Mouse (Mus musculus) liver, embryonic 11.5 days (tissue): ENCODE results near the gene Gstm4. TPM values are rescaled to one million over a fixed set of nuclear protein-coding genes. Genes with fewer than 3 reads are reported as not detected.
"Not testable (repeated sequence)": the region's sequence is repeated elsewhere in the genome, so short reads cannot be mapped to it uniquely, and the experiment has no call there.

Experiments
- ATAC-seq: fragments of 200-750 bp; cut with Nextera tagmentation; replicated peaks from 2 replicates; pipeline ENCODE4 v1.8.0; 2017; ENCODE audit warnings: moderate number of reproducible peaks, mild to moderate bottlenecking, moderate TSS enrichment, moderate library complexity; ENCODE audit not compliant: low FRiP score
- DNase-seq: peaks from one replicate; pipeline ENCODE4 v3.0.0-alpha.2; 2017; ENCODE audit warnings: low spot score
- H3K27ac ChIP-seq: fragments of 300-500 bp; sonication (generic); 2 replicates; pipeline ENCODE4 v1.5.1; 2014; ENCODE audit warnings: mild to moderate bottlenecking, low read depth, low read length, control low read depth
- H3K27me3 ChIP-seq: fragments of 300-500 bp; sonication (generic); replicated peaks from 2 replicates; pipeline ENCODE4 v1.6.1; 2014; ENCODE audit warnings: low read length, mixed read lengths; ENCODE audit not compliant: control insufficient read depth, insufficient read depth
- H3K36me3 ChIP-seq: fragments of 300-500 bp; sonication (generic); 2 replicates; pipeline ENCODE4 v1.6.1; 2014; ENCODE audit warnings: mild to moderate bottlenecking, low read length, moderate library complexity, mixed read lengths; ENCODE audit not compliant: control insufficient read depth, insufficient read depth
- H3K4me1 ChIP-seq: fragments of 300-500 bp; sonication (generic); replicated peaks from 2 replicates; pipeline ENCODE4 v1.6.1; 2014; ENCODE audit warnings: low read length, mixed read lengths; ENCODE audit not compliant: control insufficient read depth, insufficient read depth
- H3K4me2 ChIP-seq: fragments of 300-500 bp; sonication (generic); 2 replicates; pipeline ENCODE4 v1.6.1; 2014; ENCODE audit warnings: mild to moderate bottlenecking, control low read depth, moderate library complexity
- H3K4me3 ChIP-seq: fragments of 300-500 bp; sonication (generic); 2 replicates; pipeline ENCODE4 v1.5.1; 2014; ENCODE audit warnings: low read depth, low read length, control low read depth
- H3K9ac ChIP-seq: fragments of 300-500 bp; sonication (generic); 2 replicates; pipeline ENCODE4 v1.6.1; 2014; ENCODE audit warnings: low read depth, low read length, control low read depth
- H3K9me3 ChIP-seq: fragments of 300-500 bp; sonication (generic); 2 replicates; pipeline ENCODE4 v1.6.1; 2016; ENCODE audit warnings: low read length, inconsistent platforms, mixed read lengths; ENCODE audit not compliant: control insufficient read depth
- WGBS: fragments of 180-500 bp; shearing (Covaris S2); extraction: QIAGEN DNeasy Blood & Tissue Kit; methylation state at CpG from one replicate; pipeline ENCODE4 v1.1.7; 2014; 5-methylcytosine and 5-hydroxymethylcytosine counted together
- polyA plus RNA-seq: library from polyadenylated mRNA; unstranded; fragments of >200 nt; fragmentation: Nextera tagmentation; extraction: Ambion mirVana; gene quantifications from 2 replicates; pipeline ENCODE4 v1.2.1, GENCODE M21; 2014

Gene Gstm4
- polyA plus RNA-seq, 1 experiment from 2014 or later: 22.8 TPM

DNA sequence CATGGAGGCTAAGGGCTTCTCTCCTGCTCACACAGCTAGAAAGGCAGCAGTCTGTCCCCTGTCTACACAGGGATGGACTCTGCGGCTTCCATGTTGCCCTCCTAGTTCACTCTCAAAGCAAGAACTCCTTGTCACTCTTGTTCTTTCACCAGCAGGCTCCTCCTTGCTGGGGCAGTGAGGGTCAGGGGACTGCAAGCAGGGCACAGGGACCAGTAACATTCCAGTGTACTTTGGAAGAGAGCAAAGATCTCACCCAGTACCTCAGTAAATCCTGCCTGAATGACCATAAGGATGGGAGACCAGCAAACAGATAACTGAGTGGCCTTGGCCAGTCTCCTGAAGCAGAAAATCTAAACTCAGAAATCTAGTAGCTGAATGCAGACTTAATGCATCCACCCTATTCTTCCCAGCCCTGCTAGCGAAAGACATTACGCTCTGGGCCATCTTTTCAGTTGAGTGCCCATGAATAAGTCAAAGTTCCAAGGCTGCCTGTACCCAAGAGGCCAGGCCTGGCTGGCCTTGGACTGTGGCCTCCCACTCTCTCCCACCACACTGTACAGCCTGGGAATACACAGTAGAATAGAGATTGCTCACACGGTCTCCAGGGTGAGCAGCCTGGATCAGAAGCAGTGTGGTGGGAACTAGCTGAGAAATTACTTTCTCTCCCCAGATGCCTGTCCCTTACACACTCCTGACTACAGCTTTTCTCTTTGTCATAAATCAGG lies 15.9 kb downstream of the Gstm4 start:
- WGBS: 83% methylated on average over 4 of the region's 4 CpGs
- no peaks in the 10 kb centered on the region for H3K36me3 ChIP-seq
- H3K9ac ChIP-seq: no peak overlapping the region
- H3K9me3 ChIP-seq: no peaks in the 10 kb centered on the region
- no peaks in the 10 kb centered on the region for H3K4me1 ChIP-seq
- DNase-seq (no peak), ATAC-seq (no peak)
- H3K27me3 ChIP-seq: peaks cover 3% of the 10 kb centered on the region
- H3K4me2 ChIP-seq: no peak overlapping the region; the same call in 1 of the 2 replicates
- H3K27ac ChIP-seq: no peak overlapping the region
- H3K4me3 ChIP-seq: no peak overlapping the region

GRCm38 (mm10) chr3:108026597-108026996 lies 18.1 kb downstream of the Gstm4 start:
- H3K4me1 ChIP-seq: no peaks in the 10 kb centered on the region; the same call in 1 of the 2 replicates
- 67% methylated on average over 1 of the region's 1 CpGs for WGBS
- peaks cover 3% of the 10 kb centered on the region for H3K27me3 ChIP-seq
- no peak overlapping the region for H3K27ac ChIP-seq
- no peak overlapping the region for H3K4me3 ChIP-seq
- DNase-seq (no peak), ATAC-seq (no peak)
- no peaks in the 10 kb centered on the region for H3K36me3 ChIP-seq
- H3K9ac ChIP-seq: no peak overlapping the region
- no peaks in the 10 kb centered on the region for H3K9me3 ChIP-seq
- no peak overlapping the region for H3K4me2 ChIP-seq

DNA sequence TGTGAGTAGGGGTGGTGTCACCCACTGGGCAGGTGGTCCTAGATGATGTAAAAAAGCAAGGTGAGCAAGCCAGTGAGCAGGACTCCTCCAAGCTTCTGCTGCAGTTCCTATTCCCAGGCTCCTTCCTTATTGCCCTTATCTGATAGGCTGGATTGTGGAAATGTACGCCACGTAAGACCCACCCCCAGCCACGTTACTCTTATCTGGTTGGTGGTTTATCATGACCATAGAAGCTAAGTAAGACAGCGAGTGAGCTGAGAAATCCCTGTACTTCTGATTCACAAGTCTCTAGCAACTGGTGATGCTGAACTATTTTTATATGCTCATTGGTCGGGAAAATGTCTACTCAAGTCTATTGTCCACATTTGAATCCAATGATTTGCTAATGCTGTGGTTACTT lies 18.6 kb downstream of the Gstm4 start:
- Histone ChIP-seq H3K27ac (no peak overlapping the region; the same call in 1 of the 2 replicates), H3K27me3 (peaks cover 3% of the 10 kb centered on the region)
- WGBS: 46% methylated on average over 5 of the region's 5 CpGs

GRCm38 (mm10) chr3:108025318-108025717 lies 19.4 kb downstream of the Gstm4 start:
- Histone ChIP-seq H3K9me3 (no peaks in the 10 kb centered on the region), H3K4me1 (no peaks in the 10 kb centered on the region; the same call in 1 of the 2 replicates), H3K9ac (no peak overlapping the region), H3K36me3 (no peaks in the 10 kb centered on the region), H3K27me3 (peaks cover 3% of the 10 kb centered on the region), H3K4me3 (no peak overlapping the region), H3K27ac (peak overlapping the region; percentile 67), H3K4me2 (peak overlapping the region; percentile 16; the same call in 1 of the 2 replicates)
- ATAC-seq (peak; percentile 62; the same call in 1 of the 2 replicates), DNase-seq (no peak)
- 53% methylated on average over 4 of the region's 4 CpGs for WGBS

More for the DNA sequence above, 18.6 kb downstream of the Gstm4 start:
- no peak overlapping the region for H3K4me2 ChIP-seq
- ATAC-seq (no peak; the same call in 1 of the 2 replicates), DNase-seq (no peak)
- H3K9ac ChIP-seq: no peak overlapping the region
- no peaks in the 10 kb centered on the region for H3K9me3 ChIP-seq
- no peaks in the 10 kb centered on the region for H3K36me3 ChIP-seq
- H3K4me3 ChIP-seq: no peak overlapping the region
- no peaks in the 10 kb centered on the region; the same call in 1 of the 2 replicates for H3K4me1 ChIP-seq

DNA sequence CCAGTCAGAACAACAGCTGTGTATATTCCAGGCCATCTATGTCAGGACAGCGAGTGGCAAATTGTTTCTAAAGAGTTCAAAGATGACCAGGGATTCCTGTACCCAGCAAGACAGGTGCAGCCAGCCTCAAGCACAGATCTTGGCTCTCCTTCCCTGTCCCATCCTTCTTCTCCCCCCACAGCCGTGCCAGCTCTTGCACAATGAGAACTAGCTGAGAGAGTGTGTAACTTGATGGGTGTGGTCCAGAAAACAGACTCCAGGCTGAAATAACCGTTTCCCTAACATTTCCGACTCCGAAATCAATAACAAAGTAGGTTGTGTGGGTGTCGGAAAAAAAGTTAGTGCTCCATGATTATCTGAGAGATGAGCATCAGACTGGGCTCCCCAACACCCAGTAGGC lies 22.0 kb downstream of the Gstm4 start:
- Histone ChIP-seq H3K9ac (no peak overlapping the region), H3K4me1 (peaks cover 5% of the 10 kb centered on the region), H3K9me3 (no peaks in the 10 kb centered on the region), H3K4me2 (no peak overlapping the region), H3K36me3 (no peaks in the 10 kb centered on the region), H3K27ac (peak overlapping the region; percentile 19; the same call in 1 of the 2 replicates), H3K4me3 (no peak overlapping the region), H3K27me3 (peaks cover 3% of the 10 kb centered on the region; the same call in 1 of the 2 replicates)
- ATAC-seq (no peak), DNase-seq (no peak)
- WGBS: 66% methylated on average over 6 of the region's 6 CpGs

GRCm38 (mm10) chr3:108020351-108021022 lies 24.2 kb downstream of the Gstm4 start:
- H3K27ac ChIP-seq, H3K4me3 ChIP-seq, DNase-seq, H3K9ac ChIP-seq, H3K4me2 ChIP-seq, H3K9me3 ChIP-seq, H3K36me3 ChIP-seq, ATAC-seq, H3K27me3 ChIP-seq: not testable (repeated sequence)
- H3K4me1 ChIP-seq: peaks cover 10% of the 10 kb centered on the region
- 68% methylated on average over 11 of the region's 11 CpGs for WGBS

- not testable (repeated sequence) for DNase-seq, H3K27me3 ChIP-seq, H3K36me3 ChIP-seq, H3K4me2 ChIP-seq, H3K9me3 ChIP-seq, H3K4me3 ChIP-seq, ATAC-seq, H3K9ac ChIP-seq, H3K27ac ChIP-seq
- WGBS: 80% methylated on average over 3 of the region's 3 CpGs
- H3K4me1 ChIP-seq: peaks cover 10% of the 10 kb centered on the region
Measured at GRCm38 (mm10) chr3:108019226-108019625, 25.5 kb downstream of the Gstm4 start.

- Histone ChIP-seq H3K4me3 (peak overlapping the region; percentile 45), H3K9ac (peak overlapping the region; percentile 54; the same call in 1 of the 2 replicates), H3K36me3 (no peaks in the 10 kb centered on the region), H3K4me2 (peak overlapping the region; percentile 67), H3K27me3 (no peaks in the 10 kb centered on the region), H3K9me3 (no peaks in the 10 kb centered on the region), H3K27ac (0 out of 2 replicates have a peak overlapping the region, but pooled peaks have one; percentile 16), H3K4me1 (peaks cover 10% of the 10 kb centered on the region)
- 27% methylated on average over 14 of the region's 14 CpGs for WGBS
- DNase-seq (no peak), ATAC-seq (0 out of 2 replicates have a peak, but pooled peaks have one; percentile 4)
Measured at GRCm38 (mm10) chr3:108018190-108018820, 26.4 kb downstream of the Gstm4 start.
